Mouse (Mus musculus) adrenal gland, adult 10 weeks (tissue): Measurements from ENCODE around the gene Gsg1. TPM values are rescaled to one million over a fixed set of nuclear protein-coding genes. Genes with fewer than 3 reads are reported as not detected.

Experiments
- polyA plus RNA-seq: library from polyadenylated mRNA; stranded (reverse); fragments of 350-450 nt; fragmentation: Illumina TruSeq; extraction: RNeasy Lipid Tissue Mini Kit (QIAGEN cat#74804); gene quantifications from one replicate; pipeline ENCODE4 v1.2.3, GENCODE M21; 2014; ENCODE audit warnings: low read depth, low replicate concordance

The Gsg1 gene
- not detected for polyA plus RNA-seq

GRCm38 (mm10) chr6:135254153-135254552 lies at the start of gene Gsg1:
Gsg1 (minus strand) TSS chr6:135254351.

GRCm38 (mm10) chr6:135197921-135198532 lies 56.1 kb downstream of the Gsg1 start, which contains the start of the genes Fam234b and Hebp1:
Fam234b (plus strand) TSS chr6:135197977.
Hebp1 (minus strand) TSS chr6:135198022.

Other genes starting within 250 kb of the Gsg1 start
- 175 TPM for gene Ddx47, start 242.7 kb downstream of the Gsg1 start, polyA plus RNA-seq
- 0.29 TPM for gene Gprc5a, start 188.7 kb downstream of the Gsg1 start, polyA plus RNA-seq
- gene Gprc5d, start 136.1 kb downstream of the Gsg1 start, polyA plus RNA-seq, result not detected
- 17.3 TPM for gene Fam234b, start 56.4 kb downstream of the Gsg1 start, polyA plus RNA-seq
- 2.4 TPM for gene Hebp1, start 56.3 kb downstream of the Gsg1 start, polyA plus RNA-seq
- gene Pbp2, start 56.1 kb upstream of the Gsg1 start, polyA plus RNA-seq, result not detected
- 138 TPM for gene Emp1, start 108.2 kb upstream of the Gsg1 start, polyA plus RNA-seq